Mouse (Mus musculus): ENCODE data around the gene Iffo1. TPM values are rescaled to one million over a fixed set of nuclear protein-coding genes. Genes with fewer than 3 reads are reported as not detected.
A peak's percentile ranks its signal among the peaks of the same experiment; 100 is the strongest.

Gene Iffo1
- polyA plus RNA-seq (2012; rRNA removed), result 28.6 and 29.0 TPM in 2 replicates

DNA sequence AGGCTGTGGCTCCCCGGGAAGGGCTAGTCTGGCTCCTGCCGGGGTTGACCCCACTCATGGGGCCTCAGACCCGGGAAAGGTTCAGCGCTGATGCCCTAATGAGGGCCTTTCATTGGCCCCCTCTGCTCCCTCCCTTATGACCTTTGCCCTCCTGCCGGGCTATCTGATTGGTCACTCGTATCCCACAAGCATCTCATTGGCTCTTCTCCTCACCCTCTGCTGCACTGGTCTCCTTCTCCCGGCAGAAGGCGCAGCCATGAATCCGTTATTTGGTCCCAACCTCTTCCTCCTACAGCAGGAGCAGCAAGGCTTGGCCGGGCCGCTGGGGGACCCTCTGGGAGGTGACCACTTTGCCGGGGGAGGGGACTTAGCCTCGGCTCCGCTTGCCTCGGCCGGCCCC is at the start of gene Iffo1:
Gene Iffo1 (plus strand): TSS at position 241 of the 400 bp plus-strand sequence.
- no peak for DNase-seq (ENCODE audit: low spot score)

DNA sequence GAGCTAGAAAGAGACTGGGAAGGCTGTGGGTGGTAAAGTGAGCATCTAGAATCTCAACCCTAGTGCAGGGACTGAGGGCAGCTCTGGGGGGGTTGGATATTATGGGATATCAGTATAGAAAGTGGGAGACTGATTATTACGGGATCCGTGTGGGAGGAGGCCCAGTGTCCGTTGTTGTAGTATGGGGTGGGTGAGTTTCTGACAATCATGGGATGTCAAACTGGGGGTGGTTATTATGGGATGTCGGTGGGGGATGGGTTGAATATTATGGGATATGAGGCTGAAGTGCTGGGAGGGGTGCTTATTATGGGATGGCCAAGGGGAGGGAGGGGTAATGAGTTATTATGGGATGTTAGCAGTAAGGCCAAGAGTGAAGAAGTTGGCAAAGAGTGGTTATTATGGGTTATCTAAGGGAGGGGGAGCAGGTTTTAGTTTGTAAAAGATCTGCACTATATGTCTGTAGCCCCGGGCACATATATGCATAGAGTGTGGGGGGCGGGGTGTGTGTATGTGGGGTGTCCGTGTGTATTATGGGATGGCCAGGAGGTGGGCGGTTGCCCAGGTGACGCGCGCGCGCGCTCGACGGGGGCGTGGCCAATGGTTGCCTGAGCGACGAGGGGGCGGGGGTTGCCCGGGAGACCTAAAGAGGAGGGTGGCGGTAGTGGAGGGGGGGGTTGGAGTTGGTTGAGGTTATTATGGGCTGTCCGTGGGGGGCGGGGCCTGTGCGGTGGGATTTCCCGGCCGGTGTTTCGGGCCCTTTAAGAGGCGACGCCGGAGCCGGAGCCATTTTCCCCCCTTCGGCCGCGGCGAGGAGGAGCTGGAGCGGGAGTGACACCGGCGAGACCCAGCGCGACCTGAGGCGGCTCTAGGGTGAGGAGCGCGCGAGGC is 49.4 kb upstream of the Iffo1 start, which contains the start of gene Chd4:
Gene Chd4 (plus strand): TSS at position 591 of the 888 bp plus-strand sequence.
- DNase-seq (ENCODE audit: low spot score), result peak; percentile 81

DNA sequence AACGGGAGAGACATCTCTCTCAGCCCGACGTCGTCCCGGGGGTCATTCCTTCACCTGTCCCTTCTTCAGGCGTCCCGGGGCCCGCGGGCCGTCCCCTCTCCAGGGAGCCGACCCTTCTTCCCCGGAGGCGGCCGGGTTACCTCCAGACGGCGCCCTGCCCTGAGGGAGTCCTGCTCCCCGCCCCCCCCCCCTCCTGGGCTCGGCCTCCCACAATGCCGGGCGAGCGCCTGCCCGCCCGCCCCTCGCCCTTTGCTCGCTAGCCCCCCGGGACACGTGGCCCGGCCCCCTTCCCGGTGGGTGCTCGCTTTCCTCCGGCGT is 48.8 kb upstream of the Iffo1 start:
- no peak for DNase-seq (ENCODE audit: low spot score)

DNA sequence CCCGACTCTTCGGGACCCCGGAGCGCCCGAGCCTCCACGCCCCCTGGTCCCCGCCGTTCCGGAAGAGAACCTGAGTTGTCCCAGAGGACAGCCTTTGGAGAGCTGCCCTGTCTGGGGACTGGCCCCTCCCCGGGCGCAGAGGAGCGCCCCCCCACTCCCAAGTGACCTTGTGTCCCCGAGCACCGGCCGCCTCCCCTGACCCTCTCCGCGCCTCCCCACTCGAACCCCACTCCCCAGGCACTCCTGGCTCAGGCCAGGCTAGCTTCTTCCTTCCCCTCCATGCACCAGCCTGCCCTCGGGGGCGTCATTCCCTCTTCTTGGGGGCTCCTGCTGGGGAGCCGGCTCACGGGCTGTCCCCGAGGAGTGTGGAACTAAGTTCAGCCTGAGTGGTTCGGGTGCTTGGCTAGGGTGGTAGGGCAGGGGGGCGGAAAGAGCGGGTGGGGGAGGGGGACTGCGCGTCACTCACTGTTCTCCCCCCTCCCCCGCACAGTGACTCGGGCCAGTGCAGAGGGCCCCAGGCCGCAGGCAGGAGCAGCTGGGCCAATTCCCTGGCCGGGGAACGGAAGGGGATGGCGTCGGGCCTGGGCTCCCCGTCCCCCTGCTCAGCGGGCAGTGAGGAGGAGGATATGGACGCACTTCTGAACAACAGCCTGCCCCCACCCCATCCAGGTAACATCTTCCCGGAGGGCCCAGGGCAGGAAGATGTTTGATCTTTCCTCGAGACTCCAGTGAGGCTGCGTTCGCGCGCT is 48.3 kb upstream of the Iffo1 start:
- peak; percentile 55 for DNase-seq (ENCODE audit: low spot score)

DNA sequence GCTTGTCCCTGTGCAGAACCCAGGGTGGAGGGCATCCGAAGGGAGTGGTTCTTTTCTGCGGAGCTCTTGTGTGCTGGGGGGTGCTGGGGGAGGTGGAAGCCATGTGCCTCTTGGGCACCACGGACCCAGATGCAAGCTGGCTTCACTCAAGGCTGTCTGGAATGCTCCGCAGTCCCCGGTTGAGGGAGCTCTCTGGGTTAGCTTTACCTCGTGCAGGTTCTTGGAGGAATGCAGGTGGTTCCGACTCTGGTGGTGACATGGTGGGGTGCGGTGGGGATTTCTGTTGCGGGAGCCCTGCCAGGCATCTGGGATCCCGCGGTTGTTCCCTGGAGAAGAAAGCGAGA is 47.7 kb upstream of the Iffo1 start:
- no peak for DNase-seq (ENCODE audit: low spot score)

DNA sequence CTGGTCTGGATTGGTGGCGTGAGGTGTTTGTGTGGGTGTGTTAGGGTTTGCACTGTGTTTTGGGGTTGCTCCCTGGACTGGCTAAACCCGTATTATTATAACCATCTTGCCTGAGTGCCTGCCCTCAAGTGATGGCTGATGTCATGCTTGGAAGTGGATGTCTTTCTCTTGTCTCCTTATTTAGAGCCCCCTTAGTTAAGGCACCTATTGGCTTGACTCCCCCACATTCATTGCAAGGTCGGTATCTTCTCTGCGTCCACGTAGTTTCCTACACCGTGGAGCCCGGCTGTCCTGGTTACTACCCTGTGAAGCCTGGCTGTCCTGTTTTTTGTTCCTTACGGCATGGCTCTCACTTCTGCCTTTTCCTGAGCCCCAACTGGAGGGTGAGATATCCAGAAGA is 47.1 kb upstream of the Iffo1 start:
- no peak for DNase-seq (ENCODE audit: low spot score)

DNA sequence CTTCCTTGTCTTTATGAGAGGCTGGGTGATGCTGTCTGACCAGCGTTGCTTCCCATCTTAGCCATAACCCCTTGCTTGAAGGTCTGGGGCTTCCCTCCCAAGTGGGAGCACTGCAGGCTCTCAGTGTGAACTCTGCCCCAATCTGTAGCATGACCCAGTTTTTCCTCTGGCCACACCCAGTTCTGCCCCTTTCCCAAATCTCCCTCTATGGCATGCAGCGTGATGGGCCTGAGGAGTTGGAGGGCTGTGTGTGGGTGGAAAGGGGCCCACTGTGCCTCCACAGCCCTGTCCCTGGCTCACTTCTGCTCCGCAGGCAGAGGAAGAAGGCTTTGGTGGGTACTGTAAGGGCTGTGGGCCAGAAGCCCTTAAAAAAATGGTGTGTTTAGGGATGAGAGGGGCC is 46.5 kb upstream of the Iffo1 start:
- DNase-seq (ENCODE audit: low spot score), result no peak

DNA sequence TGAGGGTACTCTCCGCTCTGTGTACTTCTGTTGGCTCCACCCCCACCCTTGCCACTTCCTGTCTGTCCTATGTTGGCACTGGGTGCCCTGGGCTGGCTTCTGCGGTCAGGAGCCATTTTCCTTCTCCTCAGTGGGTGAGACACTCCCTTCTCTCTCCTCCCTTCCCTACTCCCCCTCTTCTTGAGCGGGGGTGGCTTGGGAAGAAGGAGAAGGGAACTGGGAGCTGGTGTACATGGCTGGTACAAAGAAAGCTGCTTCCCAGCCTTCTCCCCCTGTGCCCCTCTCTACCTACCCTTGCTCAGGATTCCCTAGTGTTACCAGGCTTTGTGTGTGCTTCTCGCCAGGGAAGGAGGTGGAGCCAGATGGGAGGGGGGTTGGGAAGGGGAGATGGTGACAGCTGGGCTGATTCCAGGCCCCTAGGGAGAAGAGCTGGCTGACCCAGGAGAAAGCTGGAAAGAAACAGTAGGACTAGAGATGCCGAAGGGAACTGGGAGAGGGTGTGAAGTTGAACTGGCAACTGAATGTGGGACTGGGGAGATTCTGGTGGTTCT is 45.5 kb upstream of the Iffo1 start:
- no peak for DNase-seq (ENCODE audit: low spot score)

DNA sequence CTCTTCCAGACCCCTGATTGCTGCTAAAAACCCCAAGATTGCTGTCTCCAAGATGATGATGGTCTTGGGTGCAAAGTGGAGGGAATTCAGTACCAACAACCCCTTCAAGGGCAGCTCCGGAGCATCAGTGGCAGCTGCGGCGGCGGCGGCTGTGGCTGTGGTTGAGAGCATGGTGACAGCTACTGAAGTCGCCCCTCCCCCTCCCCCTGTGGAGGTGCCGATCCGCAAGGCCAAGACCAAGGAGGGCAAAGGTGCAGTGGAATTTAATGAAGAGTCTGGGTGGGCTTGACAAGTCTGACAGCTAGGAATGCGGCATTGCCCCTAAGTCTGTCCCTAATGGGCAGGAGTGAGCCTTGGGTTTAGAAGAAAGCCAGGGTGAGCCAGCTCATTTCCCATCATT is 43.6 kb upstream of the Iffo1 start:
- no peak for DNase-seq (ENCODE audit: low spot score)

DNA sequence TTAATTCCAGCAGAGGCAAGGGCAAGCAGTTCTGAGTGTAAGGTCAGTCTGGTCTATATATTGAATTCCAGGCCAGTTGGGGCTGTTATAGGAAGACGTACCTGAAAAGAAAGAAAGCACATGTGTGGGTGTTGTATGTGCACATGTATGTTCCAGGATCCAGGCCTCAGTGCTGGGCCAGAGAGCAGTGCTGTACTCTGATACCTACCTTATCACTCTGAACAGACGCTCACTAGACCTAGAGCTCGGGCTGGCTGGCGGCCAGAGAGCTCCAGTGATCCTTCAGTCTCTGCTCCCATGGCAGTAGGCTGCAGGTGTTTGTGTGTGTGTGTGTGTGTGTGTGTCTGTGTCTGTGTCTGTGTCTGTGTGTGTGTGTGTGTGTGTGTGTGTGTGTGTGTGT is 40.8 kb upstream of the Iffo1 start:
- DNase-seq (ENCODE audit: low spot score), result no peak

DNA sequence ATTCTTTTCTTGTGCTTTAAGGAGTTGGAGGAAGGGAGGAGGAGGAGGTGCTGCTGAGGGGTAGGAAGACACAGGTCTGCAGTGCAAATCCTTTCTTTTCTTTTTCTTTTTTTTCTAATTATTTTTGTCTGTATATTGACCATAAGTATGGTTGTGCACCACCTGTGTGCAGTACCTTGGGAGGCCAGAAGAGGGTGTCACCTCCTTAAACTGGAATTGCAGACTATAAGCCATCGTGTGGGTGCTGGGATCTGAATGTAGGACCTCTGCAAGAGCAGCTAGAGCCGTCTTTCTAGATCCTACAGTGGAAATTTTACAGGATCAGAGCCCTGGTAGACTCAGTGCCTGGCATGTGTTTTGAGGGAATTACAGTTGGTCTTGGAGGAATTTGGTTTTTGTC is 37.3 kb upstream of the Iffo1 start:
- DNase-seq (ENCODE audit: low spot score), result no peak

DNA sequence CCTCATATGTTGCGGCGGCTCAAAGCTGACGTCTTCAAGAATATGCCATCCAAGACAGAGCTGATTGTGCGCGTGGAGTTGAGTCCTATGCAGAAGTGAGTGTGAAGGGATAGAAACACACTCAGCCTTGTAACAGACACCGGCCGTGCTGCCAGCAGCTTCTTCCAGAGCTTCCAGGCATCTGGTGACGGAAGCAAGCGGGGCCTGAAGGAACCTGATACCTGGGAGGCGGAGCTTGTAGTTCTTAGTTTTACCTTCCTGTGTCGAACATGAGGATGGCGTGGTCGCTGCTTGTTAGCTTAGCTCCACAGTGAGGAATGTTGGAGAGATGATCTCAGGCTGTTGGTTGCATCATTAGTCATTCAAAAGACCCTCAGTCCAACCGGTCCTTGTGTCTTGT is 35.7 kb upstream of the Iffo1 start:
- no peak for DNase-seq (ENCODE audit: low spot score)

DNA sequence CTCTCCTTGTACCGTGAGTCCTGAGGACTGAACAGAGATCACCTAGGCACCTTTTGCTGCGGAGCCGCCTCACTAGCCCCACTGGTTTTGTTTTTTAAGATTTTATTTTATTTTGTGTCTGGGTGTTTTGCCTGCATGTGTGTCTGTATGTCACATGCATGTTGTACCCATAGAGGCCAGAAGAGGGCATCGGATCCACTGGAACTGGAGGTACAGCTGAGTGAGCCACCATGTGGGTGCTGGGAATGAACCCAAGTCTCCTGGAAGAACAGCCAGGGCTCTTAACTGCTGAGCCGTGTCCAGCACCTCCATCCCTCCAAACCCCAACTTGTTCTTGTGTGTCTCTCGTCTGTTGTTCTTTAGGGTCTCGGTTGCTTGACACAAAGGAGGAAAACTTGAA is 34.1 kb upstream of the Iffo1 start:
- DNase-seq (ENCODE audit: low spot score), result no peak

DNA sequence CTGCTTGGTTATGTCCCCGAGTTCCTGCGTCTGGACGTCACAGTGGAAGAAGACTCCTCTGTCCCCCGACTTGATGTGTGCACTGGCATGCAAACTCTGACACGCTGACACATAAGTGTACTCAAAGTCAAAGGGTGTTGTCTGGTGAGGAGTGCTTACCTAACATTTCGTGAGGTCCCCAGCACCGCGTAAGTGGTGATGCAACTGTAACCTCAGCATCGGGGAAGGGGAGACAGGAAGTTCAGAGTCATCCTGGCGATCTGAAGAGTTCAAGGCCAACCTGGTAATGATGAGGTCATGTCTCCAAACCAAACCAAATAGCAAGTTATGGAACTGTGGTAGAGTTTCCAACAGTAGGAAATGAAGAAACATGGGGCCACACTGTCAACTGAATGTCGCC is 32.5 kb upstream of the Iffo1 start:
- DNase-seq (ENCODE audit: low spot score), result no peak

DNA sequence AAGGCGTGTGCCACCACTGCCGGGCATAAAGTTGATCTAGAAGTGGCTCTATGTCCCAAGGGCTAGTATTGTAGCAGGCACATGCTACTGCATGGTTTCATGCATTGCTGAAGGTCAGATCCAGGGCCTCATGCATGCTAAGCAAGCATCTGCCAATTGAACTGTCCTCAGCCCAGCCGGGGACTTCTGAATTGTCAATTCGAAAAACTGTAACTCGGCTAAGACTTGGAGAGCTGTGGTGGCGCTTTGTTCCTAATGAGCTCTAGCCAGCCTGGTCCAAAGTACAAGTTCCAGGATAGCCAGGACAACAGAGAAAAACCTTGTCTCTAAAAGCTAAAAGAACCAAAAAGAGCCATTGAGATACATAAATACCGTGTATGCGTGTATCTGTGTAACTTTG is 25.7 kb upstream of the Iffo1 start:
- no peak for DNase-seq (ENCODE audit: low spot score)

DNA sequence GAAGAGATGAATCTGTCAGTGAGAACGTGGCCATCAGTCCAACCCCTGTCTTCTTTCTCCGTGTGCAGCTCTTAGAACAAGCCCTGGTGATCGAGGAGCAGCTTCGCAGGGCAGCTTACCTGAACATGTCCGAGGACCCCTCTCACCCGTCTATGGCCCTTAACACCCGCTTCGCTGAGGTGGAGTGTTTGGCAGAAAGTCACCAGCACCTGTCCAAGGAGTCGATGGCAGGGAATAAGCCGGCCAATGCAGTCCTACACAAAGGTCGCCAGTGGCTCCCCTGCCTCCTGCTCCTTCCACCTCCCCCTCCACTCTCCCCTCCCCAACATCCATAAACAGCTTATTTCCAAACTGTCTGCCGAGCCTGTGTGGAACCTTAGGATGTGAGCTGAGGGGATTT is 16.3 kb upstream of the Iffo1 start:
- DNase-seq (ENCODE audit: low spot score), result no peak

DNA sequence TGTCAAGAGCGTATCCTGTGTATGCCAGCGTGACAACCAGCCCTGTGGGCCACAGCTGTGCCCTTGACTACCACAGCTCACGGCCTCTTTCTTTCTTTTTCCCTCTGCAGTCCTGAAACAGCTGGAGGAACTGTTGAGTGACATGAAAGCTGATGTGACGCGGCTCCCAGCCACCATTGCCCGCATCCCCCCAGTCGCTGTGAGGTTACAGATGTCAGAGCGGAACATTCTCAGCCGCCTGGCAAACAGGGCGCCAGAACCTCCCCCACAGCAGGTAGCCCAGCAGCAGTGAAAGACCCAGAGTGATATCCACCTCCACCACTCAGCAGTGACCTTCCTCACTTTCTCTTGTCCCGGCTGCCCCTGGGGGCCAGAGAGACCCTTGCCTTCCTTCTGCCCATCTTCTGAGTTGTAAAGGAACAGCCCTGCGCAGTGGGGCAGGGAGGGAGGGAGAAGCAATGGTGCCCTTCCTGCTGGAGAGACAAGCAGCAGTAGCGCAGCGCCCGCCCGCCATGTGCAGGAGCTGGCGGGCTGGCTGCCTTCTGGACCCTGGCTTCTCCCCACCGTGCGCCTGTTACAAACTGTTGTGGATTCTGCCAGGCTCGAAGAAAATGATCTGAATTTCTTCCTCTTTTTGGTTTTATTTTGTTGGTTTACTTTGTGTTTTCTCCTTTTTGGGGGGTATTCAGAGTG is 15.2 kb upstream of the Iffo1 start:
- DNase-seq (ENCODE audit: low spot score), result no peak

DNA sequence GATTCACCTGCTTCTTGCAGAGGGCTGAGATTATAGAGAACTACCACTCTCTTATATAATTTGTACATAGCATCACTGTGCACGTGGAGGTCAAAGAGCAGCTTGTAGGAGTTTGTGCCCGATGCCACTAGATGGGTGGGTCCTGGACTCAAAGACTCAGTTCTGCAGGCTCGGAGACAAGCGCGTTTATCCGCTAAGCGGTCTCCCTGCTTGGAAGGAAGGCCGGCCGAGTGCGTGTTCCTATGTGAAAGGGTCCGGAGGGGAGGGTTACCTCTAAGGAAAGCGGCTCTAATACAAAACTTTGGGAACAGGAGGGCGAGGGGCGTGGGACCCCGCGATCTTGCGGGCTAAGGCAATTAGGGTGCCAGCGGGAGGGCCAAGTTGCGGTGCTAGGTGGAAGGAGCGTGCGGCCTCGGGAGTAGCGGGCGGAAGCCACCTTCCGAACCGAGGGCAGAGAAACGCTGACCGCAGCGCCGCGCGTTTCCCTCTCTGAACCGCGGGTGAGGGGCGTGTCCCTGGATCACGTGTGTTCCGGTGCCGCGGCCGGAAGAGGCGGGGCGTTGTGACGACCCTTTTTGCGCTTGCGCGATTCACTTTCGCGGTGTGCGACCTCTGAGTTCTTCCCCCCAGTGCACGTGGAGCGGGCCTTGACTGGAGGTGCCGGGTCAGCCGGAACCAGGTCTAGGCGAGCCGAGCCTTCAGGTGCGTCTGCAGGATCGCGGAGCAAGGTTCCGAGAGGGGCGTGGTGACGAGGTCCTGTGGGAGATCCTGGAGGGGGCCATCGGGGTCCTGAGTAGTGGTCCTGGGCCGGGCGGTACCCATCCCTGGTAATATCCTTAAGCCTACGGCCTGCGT is 13.5 kb upstream of the Iffo1 start, which contains the start of gene Nop2:
Gene Nop2 (plus strand): TSS at position 608 of the 855 bp plus-strand sequence.
- peak; percentile 72 for DNase-seq (ENCODE audit: low spot score)

DNA sequence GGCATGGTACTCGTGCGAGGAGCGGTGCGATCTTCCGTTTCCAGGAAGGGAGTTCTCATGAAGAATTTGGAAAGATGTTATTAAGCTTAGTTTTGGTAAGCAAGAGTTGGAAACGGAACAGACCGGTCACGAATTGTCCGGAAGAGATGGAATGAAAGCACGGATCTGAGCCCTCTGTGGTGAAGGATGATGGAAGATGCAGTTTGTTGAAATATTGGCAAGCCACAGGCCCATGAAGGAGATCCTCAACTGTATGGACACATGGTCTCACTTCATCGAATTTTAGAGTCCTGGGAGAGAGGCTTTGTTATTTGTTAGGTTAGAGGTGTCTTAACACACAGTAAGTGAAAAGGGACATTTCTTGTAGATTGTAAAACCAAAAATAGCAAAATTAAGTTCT is 12.6 kb upstream of the Iffo1 start:
- DNase-seq (ENCODE audit: low spot score), result no peak

DNA sequence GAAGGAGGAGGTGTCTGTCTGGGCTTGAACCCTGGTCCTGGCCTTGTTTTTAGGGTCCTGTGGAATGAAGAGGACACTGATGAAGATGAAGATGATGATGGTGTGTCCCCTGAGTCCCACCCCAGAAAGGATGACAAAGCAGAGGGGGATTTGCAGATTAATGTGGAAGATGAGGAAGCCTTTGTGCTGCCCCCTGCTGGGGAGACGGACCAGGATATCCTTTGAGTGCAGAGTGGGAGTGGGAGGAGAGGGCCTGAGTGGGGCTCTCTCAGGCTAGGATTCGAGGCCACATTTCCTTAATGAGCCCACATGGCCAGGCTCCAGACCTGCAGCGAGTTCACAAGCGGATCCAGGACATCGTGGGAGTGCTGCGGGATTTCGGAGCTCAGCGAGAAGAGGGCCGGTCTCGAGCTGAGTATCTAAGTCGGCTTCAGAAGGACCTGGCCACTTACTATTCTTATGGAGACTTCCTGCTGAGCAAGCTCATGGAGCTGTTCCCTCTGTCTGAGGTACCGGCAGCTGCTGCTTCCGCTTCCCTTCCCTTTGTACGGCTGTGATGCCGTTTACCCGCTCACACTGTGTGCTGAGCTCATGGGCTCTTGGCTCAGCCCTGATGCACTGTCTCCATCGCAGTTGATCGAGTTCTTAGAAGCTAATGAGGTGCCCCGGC is 7.9 kb upstream of the Iffo1 start:
- DNase-seq (ENCODE audit: low spot score), result no peak

DNA sequence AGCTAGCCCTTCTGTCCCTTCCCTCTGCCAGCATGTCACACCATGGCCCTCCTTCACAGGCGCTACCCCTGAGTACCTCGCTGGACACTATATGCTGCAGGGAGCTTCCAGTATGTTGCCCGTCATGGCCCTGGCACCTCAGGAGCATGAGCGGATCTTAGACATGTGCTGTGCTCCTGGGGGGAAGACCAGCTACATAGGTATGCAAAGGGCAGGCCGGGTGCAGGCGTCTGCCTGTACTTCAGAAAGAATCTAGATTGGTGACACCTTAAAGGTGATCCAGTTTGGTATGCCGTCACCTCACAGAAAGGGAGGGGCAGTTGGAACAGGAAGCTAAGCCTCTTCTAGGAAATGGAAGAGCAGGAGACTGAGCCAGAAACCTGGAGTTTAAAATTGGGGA is 5.3 kb upstream of the Iffo1 start:
- DNase-seq (ENCODE audit: low spot score), result no peak

Data from urinary bladder, adult 2 months (tissue).